Mouse (Mus musculus) brown adipose tissue, adult 24 weeks (tissue): ENCODE measurements around the gene Olfr347. TPM values are rescaled to one million over a fixed set of nuclear protein-coding genes. Genes with fewer than 3 reads are reported as not detected.

Experiments
- H3K27ac ChIP-seq: fragments of 200-500 bp; replicated peaks from 2 replicates; pipeline ENCODE4 v1.5.1; 2012; ENCODE audit warnings: low read depth, mild to moderate bottlenecking, low read length
- H3K4me1 ChIP-seq: fragments of 200-500 bp; 2 replicates; pipeline ENCODE4 v1.6.1; 2012; ENCODE audit warnings: low read length, mixed read lengths; ENCODE audit not compliant: control insufficient read depth, insufficient read depth, insufficient read length
- H3K4me3 ChIP-seq: fragments of 200-500 bp; 2 replicates; pipeline ENCODE4 v1.5.1; 2012; ENCODE audit warnings: low read depth, mild to moderate bottlenecking, low read length, moderate library complexity; ENCODE audit not compliant: insufficient read depth
- polyA plus RNA-seq: library from polyadenylated mRNA; stranded (reverse); fragments of >200 nt; gene quantifications from 2 replicates; pipeline ENCODE4 v1.2.4, GENCODE M21; 2012; ENCODE audit not compliant: missing spikeins, insufficient read depth, insufficient read length

Olfr347 gene
- not detected in 2 replicates for polyA plus RNA-seq

GRCm38 (mm10) chr2:36731602-36732001, at the start of gene Olfr347:
Olfr347 (plus strand) TSS chr2:36731902.
- no peak within 1 kb of the TSS for H3K4me3 ChIP-seq
- no peak within 1 kb of the TSS for H3K27ac ChIP-seq
- H3K4me1 ChIP-seq = no peaks in the 10 kb centered on the region

- Histone ChIP-seq H3K4me1 (no peaks in the 10 kb centered on the region), H3K4me3 (no peak within 1 kb of the TSS), H3K27ac (no peak within 1 kb of the TSS)
Measured at GRCm38 (mm10) chr2:36685488-36685887, 46.2 kb upstream of the Olfr347 start, which contains the start of gene Olfr346. Olfr346 (plus strand) TSS chr2:36685788.

GRCm38 (mm10) chr2:36736226-36736625, 4.5 kb downstream of the Olfr347 start:
- Histone ChIP-seq H3K27ac (no peak overlapping the region), H3K4me3 (no peak overlapping the region)

GRCm38 (mm10) chr2:36783976-36784375, 52.3 kb downstream of the Olfr347 start, which contains the start of gene Olfr348:
Olfr348 (plus strand) TSS chr2:36784276.
- H3K4me1 ChIP-seq = no peaks in the 10 kb centered on the region
- H3K27ac ChIP-seq = no peak within 1 kb of the TSS
- no peak within 1 kb of the TSS for H3K4me3 ChIP-seq

More at GRCm38 (mm10) chr2:36736226-36736625, 4.5 kb downstream of the Olfr347 start:
- no peaks in the 10 kb centered on the region for H3K4me1 ChIP-seq

Other genes with a start within 250 kb of the Olfr347 start
- not detected in 2 replicates for gene Olfr341, start 249.4 kb upstream of the Olfr347 start, polyA plus RNA-seq
- gene Olfr342, start 206.9 kb upstream of the Olfr347 start, polyA plus RNA-seq = not detected in 2 replicates
- not detected in 2 replicates for gene Olfr344, start 165.2 kb upstream of the Olfr347 start, polyA plus RNA-seq
- gene Olfr345, start 91.9 kb upstream of the Olfr347 start, polyA plus RNA-seq = not detected in 2 replicates
- gene Olfr346, start 46.1 kb upstream of the Olfr347 start, polyA plus RNA-seq = not detected in 2 replicates
- gene Olfr348, start 52.4 kb downstream of the Olfr347 start, polyA plus RNA-seq = not detected in 2 replicates
- gene Olfr50, start 58.6 kb downstream of the Olfr347 start, polyA plus RNA-seq = not detected in 2 replicates
- not detected in 2 replicates for gene Olfr3, start 85.1 kb downstream of the Olfr347 start, polyA plus RNA-seq
- gene Olfr350, start 114.4 kb downstream of the Olfr347 start, polyA plus RNA-seq = not detected in 2 replicates
- not detected in 2 replicates for gene Olfr351, start 130.8 kb downstream of the Olfr347 start, polyA plus RNA-seq
- not detected in 2 replicates for gene Olfr352, start 136.6 kb downstream of the Olfr347 start, polyA plus RNA-seq
- gene Olfr353, start 161.0 kb downstream of the Olfr347 start, polyA plus RNA-seq = not detected in 2 replicates
- not detected in 2 replicates for gene Olfr354, start 173.8 kb downstream of the Olfr347 start, polyA plus RNA-seq
- not detected in 2 replicates for gene Olfr355, start 197.0 kb downstream of the Olfr347 start, polyA plus RNA-seq
- not detected in 2 replicates for gene Olfr356, start 205.2 kb downstream of the Olfr347 start, polyA plus RNA-seq